Mouse (Mus musculus): ENCODE measurements around the gene Zfp839. TPM values are rescaled to one million over a fixed set of nuclear protein-coding genes. Genes with fewer than 3 reads are reported as not detected.

Gene Zfp839
- polyA plus RNA-seq, 1 experiment from 2014 or later: 2.3 TPM

- ATAC-seq (ENCODE audit: low FRiP score, low TSS enrichment) (no peak), DNase-seq (ENCODE audit: low spot score) (no peak)
- H3K27me3 ChIP-seq (ENCODE audit: control insufficient read depth, insufficient read depth, low read length): no peaks in the 10 kb centered on the region
- H3K4me3 ChIP-seq (ENCODE audit: low read depth, low read length): no peak overlapping the region
- no peak overlapping the region for H3K4me2 ChIP-seq (replicated peaks; ENCODE audit: low read depth)
- 80% methylated on average over 1 of the region's 1 CpGs for WGBS
- no peak for TF ChIP-seq EP300 (optimal IDR thresholded peaks at IDR 0.05)
- TF ChIP-seq CTCF (IDR thresholded peaks at IDR 0.05; ENCODE audit: low read depth): no peak
- H3K27ac ChIP-seq (replicated peaks): no peak overlapping the region
- H3K9me3 ChIP-seq (ENCODE audit: control insufficient read depth, low read length): no peaks in the 10 kb centered on the region
- H3K36me3 ChIP-seq (ENCODE audit: control insufficient read depth, insufficient read depth, low read length): no peaks in the 10 kb centered on the region
- H3K9ac ChIP-seq (ENCODE audit: low read length): no peak overlapping the region
- H3K4me1 ChIP-seq (replicated peaks; ENCODE audit: control insufficient read depth, insufficient read depth): 0 out of 2 replicates have a peak, but pooled peaks cover 2% of the 10 kb centered on the region
Measured at GRCm38 (mm10) chr12:110891887-110892286, 41.8 kb downstream of the Zfp839 start.

GRCm38 (mm10) chr12:110902106-110902505, 52.1 kb downstream of the Zfp839 start:
- no peak for DNase-seq (ENCODE audit: low spot score)
- Histone ChIP-seq H3K27me3 (ENCODE audit: control insufficient read depth, insufficient read depth, low read length) (no peaks in the 10 kb centered on the region), H3K4me2 (replicated peaks; ENCODE audit: low read depth) (no peak overlapping the region), H3K4me3 (ENCODE audit: low read depth, low read length) (no peak overlapping the region), H3K27ac (replicated peaks) (no peak overlapping the region), H3K36me3 (ENCODE audit: control insufficient read depth, insufficient read depth, low read length) (no peaks in the 10 kb centered on the region), H3K9me3 (ENCODE audit: control insufficient read depth, low read length) (no peaks in the 10 kb centered on the region), H3K4me1 (replicated peaks; ENCODE audit: control insufficient read depth, insufficient read depth) (no peaks in the 10 kb centered on the region), H3K9ac (ENCODE audit: low read length) (no peak overlapping the region)
- no peak for TF ChIP-seq CTCF (IDR thresholded peaks at IDR 0.05; ENCODE audit: low read depth)
- TF ChIP-seq EP300 (optimal IDR thresholded peaks at IDR 0.05): no peak
- WGBS: 59% methylated on average over 4 of the region's 4 CpGs
- ATAC-seq (ENCODE audit: low FRiP score, low TSS enrichment): no peak

DNA sequence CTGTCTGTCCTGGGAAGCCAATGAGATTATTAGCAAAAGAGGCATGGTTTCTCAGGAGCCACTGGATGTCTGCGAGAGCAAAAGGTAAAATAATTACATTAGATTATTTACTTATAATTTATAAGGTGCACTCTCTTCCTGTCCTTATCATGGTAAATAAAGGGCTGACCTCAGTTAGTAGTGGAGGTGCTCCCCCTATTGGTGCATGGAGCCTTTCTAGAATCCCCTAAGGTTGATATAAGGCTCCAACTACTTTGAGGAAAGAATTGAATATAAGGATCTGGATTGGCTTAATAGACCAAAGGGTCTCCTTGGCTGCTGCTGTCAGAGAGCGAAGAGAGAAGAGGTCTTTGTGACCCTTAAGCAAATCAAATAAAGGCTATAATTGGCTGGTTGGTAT, 53.5 kb downstream of the Zfp839 start:
- ATAC-seq (ENCODE audit: low FRiP score, low TSS enrichment) (no peak), DNase-seq (ENCODE audit: low spot score) (no peak)
- no peak overlapping the region for H3K4me3 ChIP-seq (ENCODE audit: low read depth, low read length)
- H3K9ac ChIP-seq (ENCODE audit: low read length): no peak overlapping the region
- WGBS: 84% methylated on average over 2 of the region's 2 CpGs
- H3K36me3 ChIP-seq (ENCODE audit: control insufficient read depth, insufficient read depth, low read length): no peaks in the 10 kb centered on the region
- no peak overlapping the region for H3K27ac ChIP-seq (replicated peaks)
- no peaks in the 10 kb centered on the region for H3K9me3 ChIP-seq (ENCODE audit: control insufficient read depth, low read length)
- peak; percentile 61 for TF ChIP-seq CTCF (IDR thresholded peaks at IDR 0.05; ENCODE audit: low read depth)
- TF ChIP-seq EP300 (optimal IDR thresholded peaks at IDR 0.05): no peak
- no peak overlapping the region for H3K4me2 ChIP-seq (replicated peaks; ENCODE audit: low read depth)
- no peaks in the 10 kb centered on the region for H3K27me3 ChIP-seq (ENCODE audit: control insufficient read depth, insufficient read depth, low read length)
- no peaks in the 10 kb centered on the region for H3K4me1 ChIP-seq (replicated peaks; ENCODE audit: control insufficient read depth, insufficient read depth)

DNA sequence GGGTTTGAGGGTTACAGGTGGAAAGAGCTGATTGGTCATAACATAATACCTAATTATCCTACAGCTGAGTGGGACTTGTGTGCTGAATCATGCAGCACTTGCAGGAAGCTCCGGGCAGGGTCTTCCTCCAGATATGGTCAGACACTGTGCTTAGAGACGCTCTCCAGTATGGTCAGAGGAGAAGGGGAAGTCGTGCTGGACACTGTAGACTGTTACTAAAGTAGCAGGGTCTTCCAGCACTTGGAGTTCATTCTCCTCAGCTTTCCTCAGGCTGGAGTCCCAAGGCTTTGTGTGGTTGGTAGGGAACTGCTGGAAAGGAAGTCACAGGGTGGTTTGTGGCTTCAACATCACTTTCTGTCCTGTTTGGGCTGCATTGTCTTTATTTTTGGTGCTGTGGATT, 57.8 kb downstream of the Zfp839 start:
- WGBS: 72% methylated on average over 3 of the region's 3 CpGs
- Histone ChIP-seq H3K27ac (replicated peaks) (0 out of 2 replicates have a peak overlapping the region, but pooled peaks have one; percentile 35), H3K4me1 (replicated peaks; ENCODE audit: control insufficient read depth, insufficient read depth) (no peaks in the 10 kb centered on the region), H3K4me2 (replicated peaks; ENCODE audit: low read depth) (no peak overlapping the region), H3K27me3 (ENCODE audit: control insufficient read depth, insufficient read depth, low read length) (no peaks in the 10 kb centered on the region), H3K4me3 (ENCODE audit: low read depth, low read length) (no peak overlapping the region), H3K9ac (ENCODE audit: low read length) (no peak overlapping the region), H3K36me3 (ENCODE audit: control insufficient read depth, insufficient read depth, low read length) (no peaks in the 10 kb centered on the region), H3K9me3 (ENCODE audit: control insufficient read depth, low read length) (no peaks in the 10 kb centered on the region)
- no peak for TF ChIP-seq EP300 (optimal IDR thresholded peaks at IDR 0.05)
- TF ChIP-seq CTCF (IDR thresholded peaks at IDR 0.05; ENCODE audit: low read depth): no peak
- no peak for DNase-seq (ENCODE audit: low spot score)
- ATAC-seq (ENCODE audit: low FRiP score, low TSS enrichment): no peak

GRCm38 (mm10) chr12:110909962-110910361, 59.9 kb downstream of the Zfp839 start:
- 90% methylated on average over 2 of the region's 2 CpGs for WGBS

DNA sequence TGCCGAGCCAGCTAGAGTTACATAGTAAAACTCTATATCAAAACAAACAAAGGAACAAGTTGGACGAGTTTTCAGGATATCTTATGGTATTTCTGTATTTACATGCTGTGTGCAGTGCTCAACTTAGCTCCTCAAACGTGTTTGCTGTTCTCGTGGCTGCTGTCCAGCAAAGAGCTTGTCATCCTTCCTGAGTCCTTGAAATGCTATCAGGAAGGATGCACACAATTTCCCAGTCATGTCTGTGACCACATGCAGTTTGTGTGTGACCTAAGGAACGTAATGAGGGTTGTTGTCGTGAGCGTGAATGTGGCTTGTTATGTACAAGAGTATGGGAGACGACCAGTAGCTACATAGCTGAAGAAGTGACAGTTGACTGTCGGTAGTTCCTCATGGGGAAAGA, 65.7 kb downstream of the Zfp839 start:
- TF ChIP-seq EP300 (optimal IDR thresholded peaks at IDR 0.05): no peak
- no peak for TF ChIP-seq CTCF (IDR thresholded peaks at IDR 0.05; ENCODE audit: low read depth)
- no peak for ATAC-seq (ENCODE audit: low FRiP score, low TSS enrichment)
- no peaks in the 10 kb centered on the region for H3K4me1 ChIP-seq (replicated peaks; ENCODE audit: control insufficient read depth, insufficient read depth)
- no peak for DNase-seq (ENCODE audit: low spot score)
- no peak overlapping the region for H3K27ac ChIP-seq (replicated peaks)
- 64% methylated on average over 9 of the region's 9 CpGs for WGBS
- H3K9ac ChIP-seq (ENCODE audit: low read length): no peak overlapping the region
- no peak overlapping the region for H3K4me3 ChIP-seq (ENCODE audit: low read depth, low read length)
- H3K4me2 ChIP-seq (replicated peaks; ENCODE audit: low read depth): no peak overlapping the region
- H3K27me3 ChIP-seq (ENCODE audit: control insufficient read depth, insufficient read depth, low read length): no peaks in the 10 kb centered on the region
- peaks cover 3% of the 10 kb centered on the region; the same call in 1 of the 2 replicates for H3K36me3 ChIP-seq (ENCODE audit: control insufficient read depth, insufficient read depth, low read length)
- H3K9me3 ChIP-seq (ENCODE audit: control insufficient read depth, low read length): no peaks in the 10 kb centered on the region

More at GRCm38 (mm10) chr12:110909962-110910361, 59.9 kb downstream of the Zfp839 start:
- H3K36me3 ChIP-seq (ENCODE audit: control insufficient read depth, insufficient read depth, low read length): no peaks in the 10 kb centered on the region
- ATAC-seq (ENCODE audit: low FRiP score, low TSS enrichment) (no peak), DNase-seq (ENCODE audit: low spot score) (no peak)
- TF ChIP-seq EP300 (optimal IDR thresholded peaks at IDR 0.05) (no peak), CTCF (IDR thresholded peaks at IDR 0.05; ENCODE audit: low read depth) (no peak)
- no peak overlapping the region for H3K4me2 ChIP-seq (replicated peaks; ENCODE audit: low read depth)
- no peaks in the 10 kb centered on the region for H3K4me1 ChIP-seq (replicated peaks; ENCODE audit: control insufficient read depth, insufficient read depth)
- H3K9ac ChIP-seq (ENCODE audit: low read length): no peak overlapping the region
- H3K27ac ChIP-seq (replicated peaks): no peak overlapping the region
- H3K9me3 ChIP-seq (ENCODE audit: control insufficient read depth, low read length): no peaks in the 10 kb centered on the region
- no peaks in the 10 kb centered on the region for H3K27me3 ChIP-seq (ENCODE audit: control insufficient read depth, insufficient read depth, low read length)
- no peak overlapping the region for H3K4me3 ChIP-seq (ENCODE audit: low read depth, low read length)

Other genes with a start within 250 kb of the Zfp839 start
- 21.0 and 22.3 TPM in 2 replicates for gene Dync1h1, start 248.8 kb upstream of the Zfp839 start, polyA plus RNA-seq (2015; fragmentation: Nextera tagmentation; extraction: Ambion mirVana)
- gene 1700001K19Rik, start 167.6 kb upstream of the Zfp839 start, polyA plus RNA-seq (2015; fragmentation: Nextera tagmentation; extraction: Ambion mirVana): not detected in 2 replicates
- 286 and 326 TPM in 2 replicates for gene Hsp90aa1, start 147.5 kb upstream of the Zfp839 start, polyA plus RNA-seq (2015; fragmentation: Nextera tagmentation; extraction: Ambion mirVana)
- 12.8 and 14.0 TPM in 2 replicates for gene Wdr20, start 112.3 kb upstream of the Zfp839 start, polyA plus RNA-seq (2015; fragmentation: Nextera tagmentation; extraction: Ambion mirVana)
- gene Mok, start 9.3 kb upstream of the Zfp839 start, polyA plus RNA-seq (2015; fragmentation: Nextera tagmentation; extraction: Ambion mirVana): 0.95 and 0.97 TPM in 2 replicates
- 42.5 and 43.8 TPM in 2 replicates for gene Cinp, start 38.9 kb downstream of the Zfp839 start, polyA plus RNA-seq (2015; fragmentation: Nextera tagmentation; extraction: Ambion mirVana)
- 1.1 and 1.2 TPM in 2 replicates for gene Tecpr2, start 39.0 kb downstream of the Zfp839 start, polyA plus RNA-seq (2015; fragmentation: Nextera tagmentation; extraction: Ambion mirVana)
- 25.1 and 25.9 TPM in 2 replicates for gene Ankrd9, start 128.8 kb downstream of the Zfp839 start, polyA plus RNA-seq (2015; fragmentation: Nextera tagmentation; extraction: Ambion mirVana)
- 7.9 and 10.5 TPM in 2 replicates for gene Rcor1, start 189.1 kb downstream of the Zfp839 start, polyA plus RNA-seq (2015; fragmentation: Nextera tagmentation; extraction: Ambion mirVana)